Mouse (Mus musculus) fibroblast of lung, adult 2 months (primary cell): Measurements from ENCODE around the gene Oat.

Experiments used
- DNase-seq: peaks from one replicate; pipeline ENCODE4 v3.0.0-alpha.2; 2011; ENCODE audit warnings: low read depth

The Oat gene

GRCm38 (mm10) chr7:132593762-132594161 lies 17.6 kb upstream of the Oat start:
- DNase-seq: no peak

- DNase-seq: no peak
These were observed 13.4 kb upstream of the Oat start for GRCm38 (mm10) chr7:132589610-132590009.

- no peak for DNase-seq
These were observed 11.0 kb upstream of the Oat start for GRCm38 (mm10) chr7:132587167-132587566.

GRCm38 (mm10) chr7:132585695-132586491 lies 9.7 kb upstream of the Oat start:
- DNase-seq: no peak

- DNase-seq: no peak
These were observed 5.2 kb upstream of the Oat start for GRCm38 (mm10) chr7:132581441-132581840.

- DNase-seq: no peak
These were observed 4.3 kb upstream of the Oat start for GRCm38 (mm10) chr7:132580511-132580910.

GRCm38 (mm10) chr7:132576891-132577290 lies 693 bp upstream of the Oat start:
- DNase-seq: no peak

GRCm38 (mm10) chr7:132575623-132576022 lies 575 bp downstream of the Oat start:
- peak; percentile 90 for DNase-seq

- DNase-seq: peak; percentile 65
These were observed 1.6 kb downstream of the Oat start for GRCm38 (mm10) chr7:132574646-132575045.

GRCm38 (mm10) chr7:132573205-132573604 lies 3.0 kb downstream of the Oat start:
- no peak for DNase-seq

- DNase-seq: no peak
These were observed 3.5 kb downstream of the Oat start for GRCm38 (mm10) chr7:132572738-132573137.

GRCm38 (mm10) chr7:132571481-132571880 lies 4.7 kb downstream of the Oat start:
- DNase-seq: peak; percentile 90

GRCm38 (mm10) chr7:132570071-132570470 lies 6.1 kb downstream of the Oat start:
- no peak for DNase-seq

- DNase-seq: no peak
These were observed 7.4 kb downstream of the Oat start for GRCm38 (mm10) chr7:132568817-132569216.

- no peak for DNase-seq
These were observed 10.4 kb downstream of the Oat start for GRCm38 (mm10) chr7:132565831-132566230.

- no peak for DNase-seq
These were observed 16.9 kb downstream of the Oat start for GRCm38 (mm10) chr7:132559138-132559766.

- DNase-seq: no peak
These were observed 18.0 kb downstream of the Oat start for GRCm38 (mm10) chr7:132558141-132558736.

- DNase-seq: no peak
These were observed 19.6 kb downstream of the Oat start for GRCm38 (mm10) chr7:132556575-132556974.

GRCm38 (mm10) chr7:132555911-132556310 lies 20.3 kb downstream of the Oat start:
- no peak for DNase-seq

GRCm38 (mm10) chr7:132554091-132554490 lies 22.1 kb downstream of the Oat start:
- no peak for DNase-seq

GRCm38 (mm10) chr7:132551351-132552126 lies 24.7 kb downstream of the Oat start:
- DNase-seq: peak; percentile 90

- DNase-seq: no peak
These were observed 29.1 kb downstream of the Oat start for GRCm38 (mm10) chr7:132547126-132547525.
